Mouse (Mus musculus) embryonic fibroblast, embryonic 13.5 days (primary cell): ENCODE measurements around the gene Prss46. TPM values are rescaled to one million over a fixed set of nuclear protein-coding genes. Genes with fewer than 3 reads are reported as not detected.
"Not testable (repeated sequence)": the region's sequence is repeated elsewhere in the genome, so short reads cannot be mapped to it uniquely, and the experiment has no call there.

ENCODE experiments used
- H3K27ac ChIP-seq: 2 replicates; pipeline ENCODE4 v1.5.1; 2012; ENCODE audit warnings: low read length, control low read depth, inconsistent platforms; ENCODE audit not compliant: insufficient read depth
- H3K4me1 ChIP-seq: 2 replicates; pipeline ENCODE4 v1.6.1; 2011; ENCODE audit warnings: low read length; ENCODE audit not compliant: control insufficient read depth, insufficient read depth
- H3K4me3 ChIP-seq: 2 replicates; pipeline ENCODE4 v1.5.1; 2011; ENCODE audit warnings: mild to moderate bottlenecking, control low read depth, low read length; ENCODE audit not compliant: insufficient read depth
- CTCF ChIP-seq: IDR thresholded peaks from 2 replicates; pipeline ENCODE4 v1.5.1; 2011; ENCODE audit warnings: mild to moderate bottlenecking, control low read depth, low read length, moderate library complexity, borderline replicate concordance; ENCODE audit not compliant: insufficient read depth
- POLR2A ChIP-seq: IDR thresholded peaks from 2 replicates; pipeline ENCODE4 v1.6.1; 2011; ENCODE audit warnings: low read depth, mild to moderate bottlenecking, control low read depth, low read length, moderate library complexity
- polyA plus RNA-seq: library from polyadenylated mRNA; stranded (reverse); fragments of >200 nt; gene quantifications from 2 replicates; pipeline ENCODE4 v1.2.4, GENCODE M21; 2011; ENCODE audit warnings: low read depth; ENCODE audit not compliant: missing spikeins, insufficient read length

The Prss46 gene
- polyA plus RNA-seq, result 0.86 and 1.4 TPM in 2 replicates

DNA sequence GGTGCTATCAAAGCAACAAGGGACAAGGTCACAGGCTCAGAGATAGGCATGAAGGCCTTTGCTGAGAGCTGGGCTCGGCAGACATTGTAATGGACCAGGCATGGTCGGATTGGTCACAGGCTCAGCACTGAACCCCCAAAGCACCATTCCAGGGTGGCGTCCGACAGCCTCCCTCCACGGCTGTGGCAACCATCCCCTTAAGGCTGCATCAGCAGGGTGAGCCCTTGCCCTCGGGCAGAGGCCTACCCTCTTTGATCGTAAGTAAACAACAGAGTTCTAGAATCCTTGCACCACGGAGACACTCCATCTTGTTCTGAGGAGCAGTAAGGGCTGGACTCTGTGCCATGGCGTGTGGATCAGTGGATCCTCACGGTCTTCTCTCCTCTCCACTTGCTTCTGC, at the start of gene Prss46:
Gene Prss46, plus strand, starts transcription at position 301 of the 400 bp plus-strand sequence.
- Histone ChIP-seq H3K27ac (no peak within 1 kb of the TSS), H3K4me3 (no peak within 1 kb of the TSS), H3K4me1 (no peaks in the 10 kb centered on the region)
- TF ChIP-seq CTCF (no peak), POLR2A (no peak)

DNA sequence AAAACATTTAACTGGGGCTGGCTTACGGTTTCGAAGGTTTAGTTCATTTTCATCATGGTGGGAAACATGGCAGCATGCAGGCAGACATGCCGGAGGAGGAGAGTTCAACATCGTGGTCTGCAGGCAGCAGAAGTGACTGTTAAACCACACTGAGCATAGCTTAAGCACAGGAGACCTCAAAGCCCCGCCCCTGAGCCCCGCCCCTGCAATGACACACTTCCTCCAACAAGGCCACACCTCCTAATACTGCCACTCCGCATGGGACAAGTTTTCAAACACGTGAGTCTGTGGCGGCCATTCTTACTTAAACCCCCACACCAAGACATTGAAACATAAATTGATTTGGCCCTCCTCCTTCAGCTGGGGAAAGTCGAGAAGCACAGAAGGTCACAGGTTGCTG, 47.3 kb upstream of the Prss46 start:
- no peak overlapping the region for H3K4me3 ChIP-seq
- TF ChIP-seq POLR2A, result no peak
- H3K4me1 ChIP-seq, result no peaks in the 10 kb centered on the region
- no peak overlapping the region for H3K27ac ChIP-seq

DNA sequence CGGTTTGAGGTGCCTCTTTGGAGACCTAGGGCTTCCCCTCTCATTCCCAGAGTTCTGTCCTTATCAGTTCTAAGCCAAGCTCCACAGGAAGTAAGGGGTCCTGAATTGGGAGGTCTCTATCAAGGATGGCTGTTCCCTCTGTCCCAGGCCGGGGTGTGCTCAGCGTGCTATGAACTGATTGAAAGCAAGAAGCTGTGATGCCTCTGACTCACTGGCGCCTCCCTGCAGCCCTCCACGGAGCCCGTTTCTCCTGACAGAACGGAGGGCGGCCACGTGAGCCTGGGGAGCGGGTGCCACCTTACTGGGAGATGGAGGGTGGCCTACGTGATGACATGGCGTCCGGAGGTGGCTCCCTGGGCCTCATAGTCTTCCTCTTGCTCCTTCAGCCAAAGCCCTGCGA, 46.4 kb upstream of the Prss46 start, which contains the start of gene Prss42:
Gene Prss42, plus strand, starts transcription at position 301 of the 400 bp plus-strand sequence.
- H3K27ac ChIP-seq, result no peak within 1 kb of the TSS
- H3K4me1 ChIP-seq, result no peaks in the 10 kb centered on the region
- H3K4me3 ChIP-seq, result no peak within 1 kb of the TSS
- TF ChIP-seq POLR2A (no peak), CTCF (no peak)

DNA sequence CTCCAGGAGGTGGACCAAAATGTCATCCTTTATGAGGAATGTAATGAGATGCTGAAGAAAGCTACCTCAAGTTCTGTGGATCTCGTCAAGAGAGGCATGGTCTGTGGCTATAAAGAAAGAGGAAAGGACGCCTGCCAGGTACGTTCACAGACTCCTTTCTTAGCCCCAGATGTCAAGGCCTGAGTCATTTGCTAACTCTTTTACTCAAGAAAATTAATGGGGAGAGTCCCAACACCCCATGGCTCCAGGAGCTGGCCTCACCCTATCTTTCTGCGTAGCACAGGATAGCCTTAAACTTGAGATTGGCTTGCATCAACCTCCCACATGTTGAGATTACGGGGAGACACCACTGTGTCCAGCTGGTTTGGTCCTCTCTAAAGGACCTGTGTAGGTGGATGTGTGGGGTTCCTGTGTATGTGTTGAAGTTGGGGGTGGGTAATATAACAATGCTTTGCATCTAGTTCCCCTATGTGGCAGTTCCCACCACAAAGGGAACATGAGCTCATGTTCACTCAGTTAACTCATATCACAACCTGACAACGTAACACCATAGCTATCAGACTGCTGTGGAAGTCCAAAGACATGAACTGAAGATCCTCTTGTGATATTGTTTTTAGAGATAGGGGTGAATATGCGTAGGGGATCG, 43.3 kb upstream of the Prss46 start:
- no peak overlapping the region for H3K4me3 ChIP-seq
- no peak overlapping the region for H3K27ac ChIP-seq
- H3K4me1 ChIP-seq, result no peaks in the 10 kb centered on the region
- TF ChIP-seq CTCF, result no peak

DNA sequence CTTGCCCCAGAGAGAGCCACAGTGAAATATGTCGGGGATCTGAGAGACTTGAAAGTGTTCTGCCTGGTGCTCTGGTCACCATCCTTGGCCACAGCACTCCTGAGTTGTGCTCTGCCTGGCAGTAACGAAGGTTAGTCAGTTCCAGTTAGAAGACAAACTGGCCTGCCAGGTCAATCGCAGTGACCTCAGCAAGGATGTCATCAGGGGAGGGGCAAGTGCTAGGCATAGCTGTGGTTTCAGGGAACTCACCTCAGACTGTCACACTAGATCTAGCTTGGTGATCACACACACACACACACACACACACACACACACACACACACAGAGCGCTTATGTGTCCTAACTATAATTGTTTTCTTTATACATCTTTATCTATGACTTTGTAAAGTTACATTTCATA, 41.0 kb upstream of the Prss46 start:
- no peaks in the 10 kb centered on the region for H3K4me1 ChIP-seq
- no peak overlapping the region for H3K4me3 ChIP-seq
- no peak for TF ChIP-seq CTCF
- no peak for TF ChIP-seq POLR2A

DNA sequence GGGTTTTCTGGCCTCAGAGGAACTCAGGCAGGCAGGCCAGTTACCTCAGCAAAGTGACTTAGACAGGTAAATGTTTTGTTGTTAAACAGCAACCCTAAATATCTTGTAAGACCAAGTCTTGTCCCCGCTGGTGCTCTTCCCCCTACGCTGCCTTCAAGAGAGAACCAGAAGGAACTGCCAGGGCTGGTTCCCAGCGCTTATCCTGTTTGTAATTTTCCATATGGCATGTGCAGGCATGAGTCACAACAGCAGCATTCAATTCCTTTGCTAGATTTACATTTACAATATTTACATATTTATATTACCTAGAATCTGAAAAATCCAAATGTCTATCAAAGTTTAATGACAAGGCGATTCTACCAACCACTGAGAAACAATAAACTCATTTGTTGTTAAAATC, 34.3 kb upstream of the Prss46 start:
- Histone ChIP-seq H3K27ac (peak overlapping the region; percentile 67), H3K4me1 (peaks cover 4% of the 10 kb centered on the region), H3K4me3 (no peak overlapping the region)
- TF ChIP-seq CTCF (no peak), POLR2A (no peak)

More for the DNA sequence above, 41.0 kb upstream of the Prss46 start:
- no peak overlapping the region for H3K27ac ChIP-seq

DNA sequence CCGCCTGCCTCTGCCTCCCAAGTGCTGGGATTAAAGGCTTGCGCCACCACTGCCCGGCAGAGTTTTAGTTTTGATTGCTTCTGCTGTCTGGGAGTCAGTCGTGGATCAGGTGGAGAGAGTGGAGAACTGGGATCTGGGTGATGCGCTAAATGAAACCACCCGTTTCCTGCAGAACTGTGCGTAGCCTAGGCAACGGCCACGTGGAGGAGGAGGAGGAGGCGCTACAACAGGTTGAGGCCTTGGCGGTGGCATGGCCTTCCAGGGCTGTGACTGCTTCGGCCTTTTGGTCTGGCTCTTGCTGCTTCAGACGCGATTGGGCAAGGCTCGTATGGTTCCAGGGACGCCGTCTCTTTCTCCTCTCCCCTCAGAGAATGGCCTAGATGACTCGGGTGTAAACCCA, 30.5 kb upstream of the Prss46 start, which contains the start of gene Prss44:
Gene Prss44, plus strand, starts transcription at position 206 of the 400 bp plus-strand sequence.
- Histone ChIP-seq H3K27ac (no peak within 1 kb of the TSS), H3K4me1 (peaks cover 4% of the 10 kb centered on the region), H3K4me3 (no peak within 1 kb of the TSS)
- TF ChIP-seq CTCF, result no peak
- TF ChIP-seq POLR2A, result no peak

DNA sequence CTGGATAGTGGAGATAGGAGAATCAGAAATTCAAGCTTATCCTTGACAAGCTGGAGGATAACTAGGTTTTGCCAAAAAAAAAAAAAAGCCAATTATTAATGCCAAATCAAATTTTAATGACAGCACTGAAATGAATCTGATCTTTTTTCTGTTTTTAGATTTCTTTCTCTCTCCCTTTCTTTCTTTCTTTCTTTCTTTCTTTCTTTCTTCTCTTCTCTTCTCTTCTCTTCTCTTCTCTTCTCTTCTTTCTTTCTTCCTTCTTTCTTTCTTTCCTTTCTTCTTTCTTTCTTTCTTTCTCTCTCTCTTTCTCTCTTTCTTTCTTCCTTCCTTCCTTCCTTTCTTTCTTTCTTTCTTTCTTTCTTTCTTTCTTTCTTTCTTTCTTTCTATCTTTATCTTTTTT, 23.8 kb upstream of the Prss46 start:
- not testable (repeated sequence) for H3K27ac ChIP-seq, H3K4me3 ChIP-seq, H3K4me1 ChIP-seq

DNA sequence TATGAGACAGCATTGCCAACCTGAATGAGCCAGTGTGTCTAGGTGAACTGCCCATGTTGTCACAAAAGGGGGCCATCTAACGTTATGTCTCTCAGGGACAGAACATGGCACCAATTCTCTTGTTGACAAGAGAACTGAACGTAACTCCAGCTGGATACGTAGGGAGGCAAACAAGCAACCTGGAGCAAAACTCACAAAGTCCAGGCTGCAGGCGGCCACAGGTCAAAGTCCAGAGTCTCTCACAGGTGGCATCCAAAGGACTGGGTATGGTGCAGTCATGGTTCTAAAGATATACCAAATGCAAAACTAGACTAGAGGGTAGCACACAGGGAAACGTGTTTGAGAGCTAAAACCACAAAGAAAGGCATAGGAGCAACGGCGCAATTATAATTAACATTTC, 22.9 kb upstream of the Prss46 start:
- TF ChIP-seq CTCF, result no peak
- no peak for TF ChIP-seq POLR2A
- H3K27ac ChIP-seq, result no peak overlapping the region
- no peaks in the 10 kb centered on the region for H3K4me1 ChIP-seq
- no peak overlapping the region for H3K4me3 ChIP-seq

DNA sequence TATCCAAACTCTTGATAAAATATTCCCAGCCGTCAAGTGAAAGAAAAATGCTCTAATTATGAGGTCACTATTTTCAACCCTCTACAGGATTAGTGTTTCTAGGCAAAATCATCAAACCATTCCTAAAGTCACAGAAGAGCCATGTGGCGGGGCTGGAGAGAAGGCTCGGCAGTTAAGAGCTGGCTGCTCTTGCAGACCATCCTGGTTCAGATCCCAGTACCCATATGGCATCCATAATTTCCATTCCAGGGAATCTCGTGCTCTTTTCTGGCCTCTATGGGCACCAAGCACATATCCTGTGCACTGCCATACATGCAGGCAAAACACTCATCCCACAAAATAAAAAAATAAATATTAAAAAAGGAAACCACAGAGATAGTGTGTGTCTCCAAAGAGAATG, 18.9 kb upstream of the Prss46 start:
- Histone ChIP-seq H3K4me1 (no peaks in the 10 kb centered on the region), H3K27ac (no peak overlapping the region), H3K4me3 (no peak overlapping the region)
- TF ChIP-seq CTCF (no peak), POLR2A (no peak)

DNA sequence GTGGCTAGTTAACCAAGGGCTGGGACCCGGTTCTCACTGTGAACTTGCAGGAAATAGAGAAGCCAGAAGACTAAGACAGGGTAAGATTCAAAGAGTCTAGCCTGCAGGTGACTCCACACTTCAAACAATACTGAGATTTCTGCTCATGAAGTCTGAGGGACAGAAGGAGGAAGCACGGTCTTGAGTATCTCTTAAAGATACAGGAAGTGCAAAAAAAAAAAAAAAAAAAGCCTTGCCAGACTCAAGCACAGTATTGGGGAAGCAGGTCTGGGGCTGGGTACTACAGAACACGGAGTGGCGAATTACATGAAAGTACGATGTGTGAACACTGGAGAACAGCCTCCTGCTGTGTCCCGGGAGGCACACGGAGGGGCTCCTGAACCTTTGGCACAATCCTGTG, 18.5 kb upstream of the Prss46 start:
- Histone ChIP-seq H3K27ac (no peak overlapping the region), H3K4me1 (no peaks in the 10 kb centered on the region), H3K4me3 (no peak overlapping the region)
- TF ChIP-seq CTCF (no peak), POLR2A (no peak)
